ENCODE assay signal across 26 mouse cellular contexts in genomic region chr5:65590199-65590598, GRCm38 (mm10).
"Had no signal": no experiment of that assay in that cellular context is flagged by ENCODE, and none has a peak within 500 bp of the region (broad histone marks: within the 10 kb centered on the region; RNA-seq: fewer than 3 reads in every experiment).

No protein-coding gene starts in this region.

- ATAC-seq: hindbrain, postnatal 0 days; intestine, embryonic 16.5 days had no signal

- H3K27me3 ChIP-seq: heart, embryonic 13.5 days; heart, embryonic 15.5 days; hindbrain, embryonic 13.5 days; hindbrain, embryonic 15.5 days; kidney, embryonic 15.5 days; limb, embryonic 12.5 days; liver, embryonic 13.5 days; liver, embryonic 15.5 days had no signal

- H3K4me1 ChIP-seq: hindbrain, embryonic 13.5 days; hindbrain, embryonic 15.5 days; kidney, embryonic 15.5 days; limb, embryonic 10.5 days; limb, embryonic 12.5 days; liver, embryonic 13.5 days; liver, embryonic 15.5 days had no signal

- H3K9me3 ChIP-seq: heart, embryonic 13.5 days; heart, embryonic 15.5 days; hindbrain, embryonic 13.5 days; hindbrain, embryonic 15.5 days; kidney, embryonic 15.5 days; limb, embryonic 10.5 days; limb, embryonic 12.5 days; liver, embryonic 13.5 days; liver, embryonic 15.5 days had no signal

- H3K4me3 ChIP-seq: heart, adult 2 months; heart, embryonic 13.5 days; heart, embryonic 15.5 days; hindbrain, embryonic 13.5 days; hindbrain, embryonic 15.5 days; kidney, embryonic 15.5 days; left cerebral cortex, adult 2 months; limb, embryonic 10.5 days; limb, embryonic 12.5 days; liver, embryonic 13.5 days; liver, embryonic 15.5 days had no signal

- DNase-seq: gastrocnemius, postnatal 14 days; gastrocnemius, postnatal 36 days; heart, adult 11 months; heart, adult 2 months; heart, postnatal 14 days; heart, postnatal 36 days; kidney, adult 11 months; kidney, adult 2 months; kidney, adult 9 months; kidney, postnatal 14 days; kidney, postnatal 36 days; layer of hippocampus, adult 9-11 months; layer of hippocampus, postnatal 36 days; liver; liver, embryonic 13.5 days had no signal
